Mouse (Mus musculus): ENCODE data around the gene Pitpnm1.
"Not testable (repeated sequence)": the region's sequence is repeated elsewhere in the genome, so short reads cannot be mapped to it uniquely, and the experiment has no call there.

Gene Pitpnm1

GRCm38 (mm10) chr19:4099837-4100717 lies at the start of gene Pitpnm1:
Gene Pitpnm1 (plus strand): TSS chr19:4099998.
- peak; percentile 73 for DNase-seq

GRCm38 (mm10) chr19:4051016-4051415 lies 48.8 kb upstream of the Pitpnm1 start:
- no peak for DNase-seq

GRCm38 (mm10) chr19:4051741-4052515 lies 47.9 kb upstream of the Pitpnm1 start:
- DNase-seq, result peak; percentile 73

GRCm38 (mm10) chr19:4052516-4053030 lies 47.2 kb upstream of the Pitpnm1 start:
- DNase-seq, result no peak

- DNase-seq, result peak; percentile 20
Observed at GRCm38 (mm10) chr19:4054613-4055012, 45.2 kb upstream of the Pitpnm1 start.

GRCm38 (mm10) chr19:4055216-4055946 lies 44.4 kb upstream of the Pitpnm1 start:
- peak; percentile 83 for DNase-seq

GRCm38 (mm10) chr19:4055947-4056693 lies 43.7 kb upstream of the Pitpnm1 start:
- DNase-seq, result peak; percentile 34

- DNase-seq, result no peak
Observed at GRCm38 (mm10) chr19:4056727-4057126, 43.1 kb upstream of the Pitpnm1 start.

GRCm38 (mm10) chr19:4057389-4057788 lies 42.4 kb upstream of the Pitpnm1 start:
- no peak for DNase-seq

GRCm38 (mm10) chr19:4057962-4058361 lies 41.8 kb upstream of the Pitpnm1 start:
- DNase-seq, result no peak

GRCm38 (mm10) chr19:4058581-4058980 lies 41.2 kb upstream of the Pitpnm1 start:
- DNase-seq, result no peak

- no peak for DNase-seq
Observed at GRCm38 (mm10) chr19:4059069-4059740, 40.6 kb upstream of the Pitpnm1 start, which contains the start of gene Gstp3. Gene Gstp3 (minus strand): TSS chr19:4059569.

GRCm38 (mm10) chr19:4060044-4060898 lies 39.5 kb upstream of the Pitpnm1 start:
- DNase-seq, result not testable (repeated sequence)

GRCm38 (mm10) chr19:4060899-4061465 lies 38.8 kb upstream of the Pitpnm1 start:
- DNase-seq, result no peak

GRCm38 (mm10) chr19:4063357-4063756 lies 36.4 kb upstream of the Pitpnm1 start:
- DNase-seq, result not testable (repeated sequence)

- DNase-seq, result not testable (repeated sequence)
Observed at GRCm38 (mm10) chr19:4064501-4064900, 35.3 kb upstream of the Pitpnm1 start.

GRCm38 (mm10) chr19:4066280-4066679 lies 33.5 kb upstream of the Pitpnm1 start:
- no peak for DNase-seq

GRCm38 (mm10) chr19:4066877-4067276 lies 32.9 kb upstream of the Pitpnm1 start:
- DNase-seq, result no peak

- not testable (repeated sequence) for DNase-seq
Observed at GRCm38 (mm10) chr19:4068242-4068641, 31.6 kb upstream of the Pitpnm1 start.
